Mouse (Mus musculus) liver, postnatal 0 days (tissue): Measurements from ENCODE around the gene Jakmip3. TPM values are rescaled to one million over a fixed set of nuclear protein-coding genes. Genes with fewer than 3 reads are reported as not detected.

Source experiments
- ATAC-seq: fragments of 200-750 bp; cut with Nextera tagmentation; 2 replicates; pipeline ENCODE4 v1.8.0; 2017; ENCODE audit warnings: mild to moderate bottlenecking, moderate library complexity
- DNase-seq: peaks from one replicate; pipeline ENCODE4 v3.0.0-alpha.2; 2016
- H3K27ac ChIP-seq: fragments of 300-500 bp; sonication (generic); 2 replicates; pipeline ENCODE4 v1.5.1; 2014; ENCODE audit warnings: antibody characterized with exemption, moderate library complexity, mild to moderate bottlenecking, low read depth
- H3K27me3 ChIP-seq: fragments of 300-500 bp; sonication (generic); 2 replicates; pipeline ENCODE4 v1.6.1; 2014; ENCODE audit warnings: low read length, control low read depth, mixed read lengths; ENCODE audit not compliant: insufficient read depth
- H3K36me3 ChIP-seq: fragments of 300-500 bp; sonication (generic); replicated peaks from 2 replicates; pipeline ENCODE4 v1.6.1; 2014; ENCODE audit warnings: mild to moderate bottlenecking, control low read depth, low read length, moderate library complexity, mixed read lengths; ENCODE audit not compliant: insufficient read depth
- H3K4me1 ChIP-seq: fragments of 300-500 bp; sonication (generic); 2 replicates; pipeline ENCODE4 v1.6.1; 2014; ENCODE audit warnings: antibody characterized with exemption, mild to moderate bottlenecking, control low read depth; ENCODE audit not compliant: insufficient read depth
- H3K4me2 ChIP-seq: fragments of 300-500 bp; sonication (generic); 2 replicates; pipeline ENCODE4 v1.6.1; 2014; ENCODE audit warnings: low read depth, mild to moderate bottlenecking, low read length, moderate library complexity, mixed read lengths
- H3K4me3 ChIP-seq: fragments of 300-500 bp; sonication (generic); 2 replicates; pipeline ENCODE4 v1.5.1; 2014; ENCODE audit warnings: low read depth, low read length
- H3K9ac ChIP-seq: fragments of 300-500 bp; sonication (generic); replicated peaks from 2 replicates; pipeline ENCODE4 v1.6.1; 2014; ENCODE audit warnings: mild to moderate bottlenecking, moderate library complexity
- H3K9me3 ChIP-seq: fragments of 300-500 bp; sonication (generic); 2 replicates; pipeline ENCODE4 v1.6.1; 2016; ENCODE audit warnings: mild to moderate bottlenecking, control low read depth, low read length, mixed read lengths
- CTCF ChIP-seq: sonication (generic); IDR thresholded peaks from 2 replicates; pipeline ENCODE4 v1.5.1; 2016; ENCODE audit warnings: antibody characterized with exemption, low read depth
- EP300 ChIP-seq: IDR thresholded peaks from 2 replicates; pipeline ENCODE4 v1.6.1; 2016; ENCODE audit warnings: antibody characterized with exemption, low read depth, mild to moderate bottlenecking
- WGBS: fragments of 180-500 bp; shearing (Covaris S2); extraction: QIAGEN DNeasy Blood & Tissue Kit; methylation state at CpG from one replicate; pipeline ENCODE4 v1.1.7; 2014; ENCODE audit not compliant: insufficient replicate concordance; 5-methylcytosine and 5-hydroxymethylcytosine counted together
- polyA plus RNA-seq: library from polyadenylated mRNA; unstranded; fragments of >200 nt; fragmentation: Nextera tagmentation; extraction: Ambion mirVana; gene quantifications from 2 replicates; pipeline ENCODE4 v1.2.1, GENCODE M21; 2015

Jakmip3 gene
- polyA plus RNA-seq, 1 experiment from 2014 or later = not detected

- Histone ChIP-seq H3K4me2 (no peak overlapping the region), H3K27me3 (0 out of 2 replicates have a peak, but pooled peaks cover under 1% of the 10 kb centered on the region), H3K4me3 (no peak overlapping the region), H3K9ac (no peak overlapping the region), H3K27ac (no peak overlapping the region), H3K9me3 (0 out of 2 replicates have a peak, but pooled peaks cover 2% of the 10 kb centered on the region), H3K36me3 (no peaks in the 10 kb centered on the region), H3K4me1 (no peaks in the 10 kb centered on the region)
- ATAC-seq = no peak
- DNase-seq = no peak
- TF ChIP-seq EP300 = no peak
- TF ChIP-seq CTCF = no peak
- WGBS = 61% methylated on average over 6 of the region's 6 CpGs
Observed at GRCm38 (mm10) chr7:139078181-139078580, 137.7 kb downstream of the Jakmip3 start.

- Histone ChIP-seq H3K9me3 (0 out of 2 replicates have a peak, but pooled peaks cover 2% of the 10 kb centered on the region), H3K9ac (no peak overlapping the region), H3K4me3 (no peak overlapping the region), H3K4me1 (no peaks in the 10 kb centered on the region), H3K36me3 (no peaks in the 10 kb centered on the region), H3K4me2 (no peak overlapping the region), H3K27me3 (0 out of 2 replicates have a peak, but pooled peaks cover 2% of the 10 kb centered on the region), H3K27ac (no peak overlapping the region)
- 63% methylated on average over 7 of the region's 7 CpGs for WGBS
- TF ChIP-seq EP300 = no peak
- TF ChIP-seq CTCF = no peak
- no peak for DNase-seq
- ATAC-seq = no peak
Observed at GRCm38 (mm10) chr7:139079141-139079540, 138.6 kb downstream of the Jakmip3 start.

- H3K9ac ChIP-seq = no peak overlapping the region
- DNase-seq = no peak
- 68% methylated on average over 4 of the region's 4 CpGs for WGBS
- no peaks in the 10 kb centered on the region for H3K4me1 ChIP-seq
- no peak overlapping the region for H3K4me3 ChIP-seq
- H3K36me3 ChIP-seq = no peaks in the 10 kb centered on the region
- H3K4me2 ChIP-seq = no peak overlapping the region
- no peak for ATAC-seq
- no peak overlapping the region for H3K27ac ChIP-seq
- peaks cover 15% of the 10 kb centered on the region for H3K27me3 ChIP-seq
- peak; percentile 53 for TF ChIP-seq CTCF
- TF ChIP-seq EP300 = no peak
- H3K9me3 ChIP-seq = 0 out of 2 replicates have a peak, but pooled peaks cover 2% of the 10 kb centered on the region
Observed at GRCm38 (mm10) chr7:139080714-139081113, 140.2 kb downstream of the Jakmip3 start.

GRCm38 (mm10) chr7:139081158-139081557, 140.6 kb downstream of the Jakmip3 start:
- 0 out of 2 replicates have a peak, but pooled peaks cover 2% of the 10 kb centered on the region for H3K9me3 ChIP-seq
- H3K27me3 ChIP-seq = peaks cover 19% of the 10 kb centered on the region
- H3K36me3 ChIP-seq = no peaks in the 10 kb centered on the region
- no peak overlapping the region for H3K4me2 ChIP-seq
- WGBS = 66% methylated on average over 5 of the region's 5 CpGs
- no peak overlapping the region for H3K4me3 ChIP-seq
- DNase-seq = no peak
- H3K9ac ChIP-seq = no peak overlapping the region
- no peaks in the 10 kb centered on the region for H3K4me1 ChIP-seq
- ATAC-seq = no peak
- TF ChIP-seq EP300 (no peak), CTCF (no peak)
- no peak overlapping the region for H3K27ac ChIP-seq

GRCm38 (mm10) chr7:139082281-139082680, 141.8 kb downstream of the Jakmip3 start:
- H3K27me3 ChIP-seq = peaks cover 31% of the 10 kb centered on the region
- ATAC-seq = no peak
- no peak for TF ChIP-seq EP300
- TF ChIP-seq CTCF = no peak
- H3K9ac ChIP-seq = no peak overlapping the region
- no peak overlapping the region for H3K4me3 ChIP-seq
- 0 out of 2 replicates have a peak, but pooled peaks cover 2% of the 10 kb centered on the region for H3K9me3 ChIP-seq
- no peak for DNase-seq
- no peak overlapping the region for H3K27ac ChIP-seq
- H3K4me2 ChIP-seq = no peak overlapping the region
- H3K36me3 ChIP-seq = no peaks in the 10 kb centered on the region
- 82% methylated on average over 8 of the region's 8 CpGs for WGBS
- H3K4me1 ChIP-seq = no peaks in the 10 kb centered on the region

GRCm38 (mm10) chr7:139084316-139084715, 143.8 kb downstream of the Jakmip3 start:
- H3K4me3 ChIP-seq = no peak overlapping the region
- DNase-seq = no peak
- no peak for TF ChIP-seq EP300
- TF ChIP-seq CTCF = no peak
- H3K36me3 ChIP-seq = no peaks in the 10 kb centered on the region
- H3K27me3 ChIP-seq = peaks cover 37% of the 10 kb centered on the region
- H3K9me3 ChIP-seq = 0 out of 2 replicates have a peak, but pooled peaks cover 2% of the 10 kb centered on the region
- H3K4me2 ChIP-seq = no peak overlapping the region
- H3K27ac ChIP-seq = no peak overlapping the region
- no peak for ATAC-seq
- H3K4me1 ChIP-seq = no peaks in the 10 kb centered on the region
- no peak overlapping the region for H3K9ac ChIP-seq
- 80% methylated on average over 1 of the region's 1 CpGs for WGBS
